Mouse (Mus musculus) brown adipose tissue, adult 24 weeks (tissue): ENCODE results near the gene Myl10. TPM values are rescaled to one million over a fixed set of nuclear protein-coding genes. Genes with fewer than 3 reads are reported as not detected.
"Not testable (repeated sequence)": the region's sequence is repeated elsewhere in the genome, so short reads cannot be mapped to it uniquely, and the experiment has no call there.

ENCODE experiments used
- H3K27ac ChIP-seq: fragments of 200-500 bp; replicated peaks from 2 replicates; pipeline ENCODE4 v1.5.1; 2012; ENCODE audit warnings: low read depth, mild to moderate bottlenecking, low read length
- H3K4me1 ChIP-seq: fragments of 200-500 bp; 2 replicates; pipeline ENCODE4 v1.6.1; 2012; ENCODE audit warnings: low read length, mixed read lengths; ENCODE audit not compliant: control insufficient read depth, insufficient read depth, insufficient read length
- H3K4me3 ChIP-seq: fragments of 200-500 bp; 2 replicates; pipeline ENCODE4 v1.5.1; 2012; ENCODE audit warnings: low read depth, mild to moderate bottlenecking, low read length, moderate library complexity; ENCODE audit not compliant: insufficient read depth
- polyA plus RNA-seq: library from polyadenylated mRNA; stranded (reverse); fragments of >200 nt; gene quantifications from 2 replicates; pipeline ENCODE4 v1.2.4, GENCODE M21; 2012; ENCODE audit not compliant: missing spikeins, insufficient read depth, insufficient read length

The Myl10 gene
- polyA plus RNA-seq: not detected in 2 replicates

DNA sequence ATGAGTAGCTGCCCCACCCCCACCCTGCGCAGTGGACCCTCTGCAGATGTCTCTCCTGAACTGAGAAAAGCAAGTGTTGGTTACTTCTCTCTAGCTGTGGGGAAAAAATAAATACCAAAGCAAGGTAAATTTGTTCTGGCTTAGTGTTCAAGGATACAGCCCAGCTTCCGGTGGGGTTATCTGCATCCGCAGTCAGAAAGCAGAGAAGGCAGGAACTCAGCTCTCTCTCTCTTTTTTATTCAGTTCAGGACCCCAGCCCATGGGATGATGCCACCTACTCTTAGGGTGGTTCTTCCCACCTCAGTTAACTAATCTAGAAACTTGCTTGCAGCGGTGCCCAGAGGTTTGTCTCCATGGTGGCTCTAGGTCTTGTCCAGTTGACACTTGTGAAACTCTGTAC, at the start of gene Myl10:
Gene Myl10 (plus strand): TSS at position 363 of the 400 bp plus-strand sequence.
- H3K27ac ChIP-seq: no peak within 1 kb of the TSS
- no peak within 1 kb of the TSS for H3K4me3 ChIP-seq
- no peaks in the 10 kb centered on the region for H3K4me1 ChIP-seq

DNA sequence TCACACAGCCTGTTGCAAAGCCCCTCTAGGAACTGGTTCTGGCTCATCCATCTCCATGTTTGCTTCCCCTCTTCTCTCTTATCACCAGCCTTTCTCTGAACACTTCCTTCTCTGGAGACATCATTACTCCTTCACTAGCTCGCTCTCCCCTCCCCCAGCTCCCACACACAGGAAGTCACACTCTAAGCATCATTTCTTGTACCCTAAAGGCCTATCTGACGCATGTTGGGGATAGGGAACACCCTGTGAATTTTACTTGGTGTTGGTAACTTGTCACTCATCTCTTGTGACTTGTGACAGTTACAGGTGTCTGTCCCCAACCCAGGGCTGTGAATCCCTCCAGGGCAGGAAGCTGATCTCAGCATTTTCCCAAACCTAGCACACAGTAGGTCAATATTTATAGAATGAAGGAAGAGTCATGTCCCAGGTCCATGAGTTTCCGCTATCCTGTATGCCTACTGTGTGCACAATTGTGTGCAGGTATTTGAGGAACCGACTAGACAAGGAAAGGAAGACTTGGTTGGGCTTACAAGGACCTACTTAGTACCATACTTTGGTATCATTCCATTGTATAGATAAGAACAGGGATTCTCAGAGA, 46.1 kb upstream of the Myl10 start:
- Histone ChIP-seq H3K4me3 (no peak overlapping the region), H3K4me1 (no peaks in the 10 kb centered on the region), H3K27ac (no peak overlapping the region)

DNA sequence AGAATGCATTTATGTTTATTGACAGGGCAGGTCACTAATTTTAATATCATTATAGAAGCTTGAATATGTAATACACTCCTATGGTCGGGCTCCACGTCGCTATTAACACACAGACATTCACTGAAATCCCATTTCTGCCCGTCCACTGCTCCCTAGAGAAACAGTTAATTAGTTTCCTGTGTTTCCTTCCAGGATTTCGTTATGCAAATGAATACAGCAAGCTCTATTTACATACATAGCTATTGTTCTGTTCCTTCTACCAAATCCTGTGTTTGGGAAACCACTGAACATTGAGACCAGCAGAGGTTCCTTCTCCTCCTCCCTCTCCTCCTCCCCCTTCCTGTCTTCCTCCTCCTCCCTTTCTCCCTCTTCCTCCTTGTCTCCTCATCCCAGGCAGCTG, 43.9 kb upstream of the Myl10 start:
- Histone ChIP-seq H3K4me1 (no peaks in the 10 kb centered on the region), H3K4me3 (no peak overlapping the region), H3K27ac (no peak overlapping the region)

DNA sequence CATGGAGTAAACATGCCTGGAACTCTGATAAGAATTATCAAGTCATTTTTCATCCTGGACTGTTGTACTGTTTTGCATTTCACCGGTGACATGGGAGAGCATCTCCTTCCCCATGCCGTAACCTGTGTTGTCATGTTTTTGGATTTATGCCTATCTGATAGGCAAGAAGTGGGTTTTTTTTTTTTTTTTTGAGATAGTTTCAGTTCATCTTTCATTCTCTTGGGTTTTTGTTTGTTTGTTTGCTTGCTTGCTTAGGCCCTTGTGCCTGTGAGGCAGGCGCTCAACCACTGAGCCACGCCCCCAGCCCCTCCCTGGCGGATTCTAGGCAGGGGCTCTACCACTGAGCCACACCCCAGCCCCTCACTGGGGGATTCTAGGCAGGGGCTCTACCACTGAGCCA, 43.3 kb upstream of the Myl10 start:
- Histone ChIP-seq H3K4me3 (no peak overlapping the region), H3K4me1 (no peaks in the 10 kb centered on the region), H3K27ac (no peak overlapping the region)

DNA sequence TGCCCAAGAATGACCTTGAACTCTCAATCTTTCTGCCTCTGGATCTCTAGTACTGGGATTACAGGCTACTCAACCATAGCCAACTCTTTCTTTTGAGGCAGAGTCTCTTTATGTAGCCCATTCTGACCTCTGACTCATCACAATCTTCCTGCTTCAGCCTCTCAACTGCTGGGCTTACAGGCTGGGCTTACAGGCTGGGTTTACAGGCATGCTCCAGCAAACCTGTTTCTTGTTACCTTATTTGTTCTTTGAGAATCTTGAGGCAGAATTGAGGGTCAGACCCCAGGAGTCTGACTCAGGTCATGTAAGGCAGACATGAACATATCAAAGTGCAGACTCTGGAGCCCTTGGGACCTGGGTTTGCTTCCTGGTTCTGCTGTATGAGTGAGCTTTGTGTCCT, 38.5 kb upstream of the Myl10 start:
- no peaks in the 10 kb centered on the region for H3K4me1 ChIP-seq
- H3K27ac ChIP-seq: no peak overlapping the region
- no peak overlapping the region for H3K4me3 ChIP-seq

- H3K4me1 ChIP-seq: no peaks in the 10 kb centered on the region
- H3K4me3 ChIP-seq: no peak overlapping the region
- H3K27ac ChIP-seq: no peak overlapping the region
Measured at GRCm38 (mm10) chr5:136656830-136657395, 36.0 kb upstream of the Myl10 start.

GRCm38 (mm10) chr5:136660721-136661120, 32.2 kb upstream of the Myl10 start:
- H3K4me3 ChIP-seq, H3K4me1 ChIP-seq: not testable (repeated sequence)

DNA sequence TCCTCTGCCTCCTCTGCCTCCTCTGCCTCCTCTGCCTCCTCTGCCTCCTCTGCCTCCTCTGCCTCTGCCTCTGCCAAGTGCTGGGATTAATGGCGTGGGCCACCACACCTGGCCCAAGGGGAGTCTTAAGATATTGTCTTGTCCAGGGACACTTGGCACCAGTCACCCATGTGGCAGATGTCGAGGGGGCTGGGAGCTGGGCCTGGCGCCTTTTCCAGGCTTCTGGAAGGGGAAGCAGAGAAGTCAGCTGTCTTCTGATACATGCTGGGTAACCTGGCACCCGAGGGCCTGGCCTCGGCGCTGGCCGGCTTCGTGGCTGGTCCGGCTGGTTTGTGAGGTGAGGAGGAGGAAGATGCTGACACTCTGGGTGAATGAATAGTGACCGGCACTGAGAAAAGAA, 30.7 kb upstream of the Myl10 start:
- no peaks in the 10 kb centered on the region; the same call in 1 of the 2 replicates for H3K4me1 ChIP-seq
- no peak overlapping the region for H3K27ac ChIP-seq
- H3K4me3 ChIP-seq: no peak overlapping the region

More at GRCm38 (mm10) chr5:136660721-136661120, 32.2 kb upstream of the Myl10 start:
- not testable (repeated sequence) for H3K27ac ChIP-seq

GRCm38 (mm10) chr5:136662822-136663221, 30.1 kb upstream of the Myl10 start:
- Histone ChIP-seq H3K4me1 (no peaks in the 10 kb centered on the region; the same call in 1 of the 2 replicates), H3K4me3 (no peak overlapping the region), H3K27ac (0 out of 2 replicates have a peak overlapping the region, but pooled peaks have one; percentile 6)

DNA sequence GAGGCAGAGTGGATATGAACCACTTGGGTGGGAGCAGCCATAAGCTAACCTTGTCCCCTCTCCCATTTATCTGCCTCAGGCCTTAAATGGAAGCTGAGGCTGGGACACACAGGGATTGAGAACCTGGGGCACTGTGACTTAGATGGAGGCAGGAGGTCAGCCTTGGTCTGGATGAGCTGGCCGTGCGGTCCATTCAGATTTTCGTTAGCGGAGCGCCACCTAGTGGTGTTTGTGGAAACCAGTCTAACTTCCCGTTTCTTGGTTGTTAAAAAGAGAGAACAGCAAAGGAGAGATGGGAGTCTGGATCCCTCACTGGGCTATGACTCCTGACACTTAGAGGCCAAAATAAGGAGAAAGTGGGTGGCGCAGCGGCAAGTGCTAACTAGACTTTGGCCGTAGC, 28.4 kb upstream of the Myl10 start:
- Histone ChIP-seq H3K27ac (no peak overlapping the region), H3K4me3 (no peak overlapping the region), H3K4me1 (no peaks in the 10 kb centered on the region; the same call in 1 of the 2 replicates)

GRCm38 (mm10) chr5:136676315-136677030, 16.5 kb upstream of the Myl10 start:
- H3K4me1 ChIP-seq: no peaks in the 10 kb centered on the region
- no peak overlapping the region for H3K4me3 ChIP-seq
- H3K27ac ChIP-seq: no peak overlapping the region

DNA sequence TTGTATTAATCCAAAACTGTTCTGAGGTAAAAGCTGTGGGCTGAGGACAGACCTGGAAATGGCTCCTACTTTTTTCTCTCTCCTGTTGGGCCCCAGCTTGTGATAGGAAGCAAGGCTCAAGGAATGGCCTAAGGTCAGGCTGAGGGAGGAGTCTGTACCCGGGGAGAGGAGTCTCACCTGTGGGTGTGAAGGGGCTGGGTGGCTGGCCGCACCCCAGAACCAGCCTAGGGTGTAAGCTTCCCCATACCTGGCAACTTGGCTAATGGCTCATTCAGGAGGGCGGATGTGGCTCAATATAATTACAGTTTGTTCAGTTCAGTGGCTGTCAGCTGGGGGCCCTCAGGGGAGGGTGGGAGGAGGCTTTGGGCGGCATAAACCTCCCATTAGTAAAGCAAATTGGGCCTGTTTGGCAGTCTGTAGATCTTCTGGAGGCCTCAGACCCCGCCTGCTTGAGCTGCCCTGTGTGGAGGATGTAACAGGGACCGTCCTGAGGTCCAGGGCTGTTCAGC, 14.1 kb upstream of the Myl10 start:
- H3K4me1 ChIP-seq: no peaks in the 10 kb centered on the region
- H3K4me3 ChIP-seq: no peak overlapping the region
- no peak overlapping the region for H3K27ac ChIP-seq

GRCm38 (mm10) chr5:136686349-136686748, 6.6 kb upstream of the Myl10 start:
- H3K27ac ChIP-seq: no peak overlapping the region
- H3K4me3 ChIP-seq: no peak overlapping the region
- no peaks in the 10 kb centered on the region for H3K4me1 ChIP-seq

- Histone ChIP-seq H3K27ac (no peak overlapping the region), H3K4me1 (no peaks in the 10 kb centered on the region), H3K4me3 (no peak overlapping the region)
Measured at GRCm38 (mm10) chr5:136687561-136687960, 5.4 kb upstream of the Myl10 start.

DNA sequence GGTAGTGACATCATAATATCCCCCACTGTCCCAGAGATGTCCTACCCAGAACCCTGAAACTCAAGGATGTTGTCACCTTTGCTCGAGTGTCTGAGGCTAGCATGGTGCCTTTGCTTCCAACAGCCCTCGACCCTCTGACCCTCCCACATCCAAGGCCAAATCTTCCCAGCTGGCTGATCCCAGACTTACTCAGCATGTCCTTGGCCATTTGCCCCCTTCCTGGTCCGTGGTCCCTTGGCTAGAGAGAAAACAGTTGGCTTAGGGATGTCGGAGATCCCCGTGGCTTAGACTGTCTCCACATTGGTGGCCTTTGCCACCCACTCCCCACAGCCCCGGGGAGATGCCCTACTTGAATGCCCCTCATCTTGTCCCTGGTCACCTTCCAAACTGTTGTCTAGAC, 4.1 kb upstream of the Myl10 start:
- no peaks in the 10 kb centered on the region for H3K4me1 ChIP-seq
- H3K4me3 ChIP-seq: no peak overlapping the region
- no peak overlapping the region for H3K27ac ChIP-seq
